Mouse (Mus musculus) brain, embryonic 14.5 days (tissue): Measurements from ENCODE around the gene Gm28053. TPM values are rescaled to one million over a fixed set of nuclear protein-coding genes. Genes with fewer than 3 reads are reported as not detected.
"Not testable (repeated sequence)": the region's sequence is repeated elsewhere in the genome, so short reads cannot be mapped to it uniquely, and the experiment has no call there.

Source experiments
- DNase-seq: peaks from one replicate; pipeline ENCODE4 v3.0.0-alpha.2; 2011; ENCODE audit warnings: low read depth
- CTCF ChIP-seq: fragments of 200-500 bp; IDR thresholded peaks from 2 replicates; pipeline ENCODE4 v1.5.1; 2012; ENCODE audit warnings: inconsistent platforms, mild to moderate bottlenecking, moderate library complexity, borderline replicate concordance; ENCODE audit not compliant: insufficient read depth, insufficient read length; ENCODE audit errors: extremely low read depth
- POLR2A ChIP-seq: fragments of 200-500 bp; IDR thresholded peaks from 2 replicates; pipeline ENCODE4 v1.6.1; 2012; ENCODE audit warnings: mild to moderate bottlenecking, inconsistent platforms, borderline replicate concordance; ENCODE audit not compliant: poor library complexity, insufficient read depth, insufficient read length, severe bottlenecking; ENCODE audit errors: extremely low read depth
- polyA plus RNA-seq: library from polyadenylated mRNA; depleted of rRNA; stranded (reverse); fragments of >200 nt; gene quantifications from 2 replicates; pipeline ENCODE4 v1.2.3, GENCODE M21; 2012

The Gm28053 gene
- polyA plus RNA-seq, 1 experiment, result 0.40 TPM

DNA sequence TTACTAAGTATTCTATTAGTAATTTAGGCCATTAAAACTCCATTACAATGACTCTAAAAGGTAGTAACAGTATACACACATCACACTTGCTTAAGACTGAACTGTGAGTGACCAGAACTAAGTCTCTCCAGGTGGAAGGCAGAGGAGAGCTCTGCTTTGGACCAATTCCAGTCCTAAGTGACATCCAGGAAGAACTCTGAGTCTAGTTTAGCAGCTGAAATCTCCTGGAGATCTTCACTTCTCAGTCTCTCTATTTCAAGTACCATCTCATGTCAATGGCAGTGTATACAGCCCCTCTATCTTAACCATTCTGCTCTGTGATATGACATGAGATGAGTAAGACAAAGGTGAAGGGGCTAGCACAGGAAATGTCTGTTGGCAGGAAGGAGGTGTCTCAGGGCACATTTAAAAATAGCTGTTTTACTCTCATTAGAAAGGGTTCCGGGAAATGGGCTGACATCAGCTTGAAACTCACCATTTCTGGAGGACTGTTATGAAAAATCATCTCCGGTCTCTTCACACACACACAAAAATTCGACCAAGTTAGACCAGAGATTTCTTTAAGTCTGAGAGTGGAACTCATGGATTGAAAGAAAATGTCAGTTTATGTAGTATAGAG lies 36.8 kb upstream of the Gm28053 start:
- TF ChIP-seq CTCF (no peak), POLR2A (no peak)
- no peak for DNase-seq

- TF ChIP-seq CTCF (no peak), POLR2A (no peak)
- no peak for DNase-seq
Measured at GRCm38 (mm10) chr6:48682271-48682670, 36.1 kb upstream of the Gm28053 start.

GRCm38 (mm10) chr6:48683263-48683821 lies 35.1 kb upstream of the Gm28053 start:
- DNase-seq, result not testable (repeated sequence)

GRCm38 (mm10) chr6:48684319-48684718 lies 34.1 kb upstream of the Gm28053 start, which contains the start of gene Gimap4:
Gimap4 (plus strand) TSS chr6:48684549.
- TF ChIP-seq CTCF (no peak), POLR2A (no peak)

DNA sequence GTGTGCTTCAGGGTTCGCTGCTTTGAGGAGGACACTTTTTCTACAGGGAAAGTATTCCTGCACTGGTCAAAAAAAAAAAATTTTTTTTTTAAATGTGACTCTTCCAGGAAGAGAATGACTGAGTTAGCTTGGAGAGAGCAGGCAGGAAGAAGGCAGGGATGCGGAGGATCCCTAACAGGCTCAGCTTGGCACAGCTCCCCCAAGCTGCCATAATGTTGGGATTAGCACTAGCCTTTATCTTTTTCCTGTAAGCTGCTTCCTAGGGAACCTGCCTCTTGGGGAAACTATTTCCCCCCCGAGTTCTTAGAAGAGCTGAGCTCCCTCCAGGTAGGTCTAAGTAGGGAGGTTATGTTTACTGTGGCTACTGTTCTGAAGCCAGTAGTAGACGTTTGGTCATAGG lies 33.6 kb upstream of the Gm28053 start:
- no peak for TF ChIP-seq CTCF
- TF ChIP-seq POLR2A, result no peak
- no peak for DNase-seq

More at GRCm38 (mm10) chr6:48684319-48684718, 34.1 kb upstream of the Gm28053 start, which contains the start of gene Gimap4:
- no peak for DNase-seq

DNA sequence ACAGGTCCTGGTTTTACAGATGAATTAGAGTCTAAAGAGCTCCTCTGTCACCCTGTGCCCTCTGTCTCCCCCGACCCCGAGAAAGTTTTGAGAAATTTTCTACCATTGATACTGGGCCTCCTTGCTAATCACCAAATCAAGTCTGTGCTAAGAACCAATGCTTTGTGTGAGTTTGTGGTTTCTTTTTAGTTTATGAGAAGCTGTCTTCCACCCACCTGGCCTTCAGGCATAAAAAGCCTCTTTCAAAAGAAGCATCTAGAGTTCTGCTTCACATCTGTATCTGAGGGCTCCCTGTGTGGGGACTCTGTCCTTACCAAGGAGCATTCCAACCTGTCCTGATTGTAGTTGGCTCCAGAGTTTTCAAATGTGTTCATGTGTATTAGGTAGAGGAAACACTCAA lies 33.2 kb upstream of the Gm28053 start:
- no peak for DNase-seq
- TF ChIP-seq CTCF (no peak), POLR2A (no peak)

GRCm38 (mm10) chr6:48685694-48686665 lies 32.4 kb upstream of the Gm28053 start:
- no peak for TF ChIP-seq POLR2A
- no peak for TF ChIP-seq CTCF
- DNase-seq, result no peak

DNA sequence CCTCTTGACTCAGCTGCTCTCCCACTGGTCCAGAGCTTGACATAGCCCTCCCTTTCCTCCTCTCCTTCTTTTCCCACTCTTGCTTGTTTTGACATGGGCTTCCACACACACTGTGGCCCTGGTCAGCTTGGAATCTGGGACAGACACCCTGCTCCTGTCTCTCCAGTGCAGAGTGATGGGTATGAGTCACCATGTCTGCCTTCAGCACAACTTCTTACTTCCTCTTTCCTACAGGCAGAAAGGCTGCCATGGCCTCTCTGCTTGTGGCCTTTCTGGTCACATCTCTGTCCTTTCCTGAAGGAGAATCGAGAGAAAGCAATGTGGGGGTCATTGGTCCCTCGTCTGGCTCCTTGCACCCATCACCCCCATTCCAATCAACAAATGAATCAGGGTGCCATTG lies 31.3 kb upstream of the Gm28053 start:
- no peak for DNase-seq
- TF ChIP-seq CTCF (no peak), POLR2A (no peak)

- no peak for TF ChIP-seq POLR2A
- TF ChIP-seq CTCF, result no peak
- no peak for DNase-seq
Measured at GRCm38 (mm10) chr6:48689320-48689719, 29.1 kb upstream of the Gm28053 start.

DNA sequence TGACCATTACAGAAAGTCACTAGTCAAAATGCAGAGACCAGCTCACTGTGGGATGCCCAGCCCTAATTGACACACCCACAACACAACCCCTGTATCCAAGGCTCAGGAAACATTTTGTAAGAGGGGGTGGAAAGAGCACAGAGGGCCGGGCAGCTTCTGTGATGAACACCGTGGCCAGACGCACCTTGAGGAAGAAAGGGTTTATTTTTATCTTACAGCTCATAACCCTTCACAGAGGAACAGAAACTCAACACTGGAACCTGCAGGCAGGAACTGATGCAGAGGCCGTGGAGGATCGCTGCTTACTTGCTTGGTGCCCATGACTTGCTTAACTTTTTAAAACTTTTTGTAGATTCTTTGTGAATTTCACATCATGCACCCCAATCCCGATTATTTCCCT lies 25.4 kb upstream of the Gm28053 start:
- TF ChIP-seq POLR2A (no peak), CTCF (no peak)
- no peak for DNase-seq

GRCm38 (mm10) chr6:48696830-48697554 lies 21.4 kb upstream of the Gm28053 start:
- DNase-seq, result no peak
- TF ChIP-seq CTCF, result no peak
- no peak for TF ChIP-seq POLR2A

DNA sequence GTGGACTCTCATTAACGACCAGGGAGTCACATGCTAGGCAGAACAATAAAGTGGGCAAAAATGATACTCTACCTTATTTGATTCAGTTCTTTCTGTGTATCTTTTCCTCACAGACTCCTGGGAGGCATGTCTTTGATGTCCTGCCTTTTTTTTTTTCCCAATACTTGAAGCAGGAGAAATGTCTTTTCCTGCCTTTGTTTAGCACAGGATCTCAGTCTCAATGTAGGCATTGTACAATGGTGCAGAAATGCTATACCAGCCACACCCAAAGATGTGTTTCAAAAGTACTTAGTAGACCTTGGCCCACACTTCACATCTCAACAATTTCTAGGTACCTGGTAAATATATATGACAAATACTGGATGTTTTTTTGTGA lies 20.9 kb upstream of the Gm28053 start:
- no peak for DNase-seq
- TF ChIP-seq CTCF (no peak), POLR2A (no peak)
